17 mouse cellular contexts compared by ENCODE assay signal in the genomic region with DNA sequence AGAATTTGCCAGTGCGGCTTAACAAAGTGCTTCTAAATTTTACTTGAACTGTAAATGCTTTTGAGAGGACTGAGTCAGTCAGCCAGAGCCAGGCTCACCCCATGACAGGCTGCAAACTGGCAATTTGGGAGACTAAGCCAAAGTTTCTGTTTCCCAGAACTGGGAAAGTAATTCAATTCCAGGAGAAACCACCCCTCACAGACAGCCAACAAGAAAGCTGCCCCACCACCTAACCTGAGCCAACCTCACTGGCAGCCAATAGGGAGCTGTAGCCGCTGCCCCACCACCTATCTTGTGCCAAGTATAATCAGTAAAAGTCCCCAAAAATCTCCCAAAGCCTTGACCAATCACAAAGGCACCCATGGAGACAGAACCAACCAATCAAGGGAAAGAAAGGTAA.
DNase-seq lines count a peak whose midpoint lies in the region; ATAC-seq lines count a peak whose summit lies in the region.
"Had no signal": no experiment of that assay in that cellular context is flagged by ENCODE, and none has a peak within 500 bp of the region (broad histone marks: within the 10 kb centered on the region; RNA-seq: fewer than 3 reads in every experiment).

No protein-coding gene starts in this region.

- WGBS in limb, embryonic 15.5 days: 60% methylated on average over 2 of the region's 2 CpGs
- WGBS in limb, embryonic 10.5 days: 94% methylated on average over 2 of the region's 2 CpGs

- no peak overlapping the region for H3K4me2 ChIP-seq in limb, embryonic 15.5 days
- H3K4me2 ChIP-seq: heart, embryonic 15.5 days; midbrain, embryonic 13.5 days had no signal

- H3K9ac ChIP-seq in limb, embryonic 15.5 days: no peak overlapping the region
- H3K9ac ChIP-seq: heart, embryonic 15.5 days; liver, postnatal 0 days; midbrain, embryonic 13.5 days had no signal

- ATAC-seq in limb, embryonic 15.5 days (ENCODE audit: insufficient number of reproducible peaks, low FRiP score, low TSS enrichment, low read depth): 0 out of 2 replicates have a peak, but pooled peaks have one; percentile 63
- ATAC-seq: liver, postnatal 0 days; midbrain, embryonic 13.5 days had no signal

- no peaks in the 10 kb centered on the region for H3K4me1 ChIP-seq in limb, embryonic 15.5 days
- H3K4me1 ChIP-seq in limb, embryonic 10.5 days: no peaks in the 10 kb centered on the region
- H3K4me1 ChIP-seq: heart, embryonic 15.5 days; midbrain, embryonic 13.5 days had no signal

- peak; percentile 2 for DNase-seq in adrenal gland, adult 8-10 months
- no peak for DNase-seq in adrenal gland, postnatal 25 days
- DNase-seq in gastrocnemius, postnatal 25 days: peak; percentile 9
- no peak for DNase-seq in gastrocnemius, postnatal 4 days (ENCODE audit: low spot score in 2 of 2)
- DNase-seq in limb, embryonic 10.5 days (ENCODE audit: low spot score): no peak
- DNase-seq in brain, adult 2 months (ENCODE audit: low read depth, low spot score): peak; percentile 3
- DNase-seq in spleen, postnatal 10 days (ENCODE audit: low spot score in 2 of 2): no peak
- DNase-seq: adrenal gland, postnatal 14 days; cerebellum, postnatal 25 days; liver; liver, postnatal 0 days; thymus, adult 18-20 months had no signal

- H3K9me3 ChIP-seq in limb, embryonic 15.5 days: no peaks in the 10 kb centered on the region
- H3K9me3 ChIP-seq in limb, embryonic 10.5 days (replicated peaks): no peaks in the 10 kb centered on the region
- H3K9me3 ChIP-seq: heart, embryonic 15.5 days; midbrain, embryonic 13.5 days had no signal

- H3K27me3 ChIP-seq in limb, embryonic 15.5 days: no peaks in the 10 kb centered on the region
- H3K27me3 ChIP-seq in limb, embryonic 10.5 days (ENCODE audit: low read depth, poor library complexity, severe bottlenecking): no peaks in the 10 kb centered on the region
- H3K27me3 ChIP-seq: CH12.LX; heart, embryonic 15.5 days; midbrain, embryonic 13.5 days had no signal

- H3K36me3 ChIP-seq in limb, embryonic 15.5 days: no peaks in the 10 kb centered on the region
- no peaks in the 10 kb centered on the region for H3K36me3 ChIP-seq in limb, embryonic 10.5 days
- H3K36me3 ChIP-seq: heart, embryonic 15.5 days; midbrain, embryonic 13.5 days had no signal

- peak overlapping the region; percentile 23 for H3K27ac ChIP-seq in limb, embryonic 15.5 days
- H3K27ac ChIP-seq in limb, embryonic 10.5 days: no peak overlapping the region
- H3K27ac ChIP-seq: heart, adult 2 months; heart, embryonic 15.5 days; midbrain, embryonic 13.5 days had no signal

- H3K4me3 ChIP-seq in limb, embryonic 15.5 days: no peak overlapping the region
- no peak overlapping the region for H3K4me3 ChIP-seq in limb, embryonic 10.5 days
- H3K4me3 ChIP-seq: heart, adult 2 months; heart, embryonic 15.5 days; midbrain, embryonic 13.5 days had no signal

Comparison
In these comparisons a context has a peak if more than half of its experiments do, and no peak if none do; other contexts are left out.
1. DNase-seq: peak in adrenal gland, adult 8-10 months (single experiment), gastrocnemius, postnatal 25 days (single experiment) and brain, adult 2 months (single experiment); none in adrenal gland, postnatal 25 days (single experiment), gastrocnemius, postnatal 4 days (0 of 2), limb, embryonic 10.5 days (single experiment) and spleen, postnatal 10 days (0 of 2).